Mouse (Mus musculus) liver, embryonic 12.5 days (tissue): ENCODE data around the gene Tk2. TPM values are rescaled to one million over a fixed set of nuclear protein-coding genes. Genes with fewer than 3 reads are reported as not detected.

ENCODE experiments used
- polyA plus RNA-seq: library from polyadenylated mRNA; unstranded; fragments of >200 nt; fragmentation: Nextera tagmentation; extraction: Ambion mirVana; gene quantifications from 2 replicates; pipeline ENCODE4 v1.2.1, GENCODE M21; 2016

Tk2 gene
- polyA plus RNA-seq, 1 experiment from 2014 or later, result 9.1 TPM

Other genes with a start within 250 kb of the Tk2 start
- 9.4 and 9.9 TPM in 2 replicates for gene Cdh5, start 146.9 kb downstream of the Tk2 start, polyA plus RNA-seq
- 0.06 TPM in 1 of 2 replicates, not detected in the other for gene Bean1, start 78.1 kb downstream of the Tk2 start, polyA plus RNA-seq
- 20.6 and 21.6 TPM in 2 replicates for gene Cklf, start 2.3 kb upstream of the Tk2 start, polyA plus RNA-seq
- not detected in 2 replicates for gene Cmtm2a, start 44.6 kb upstream of the Tk2 start, polyA plus RNA-seq
- gene Gm45711, start 61.5 kb upstream of the Tk2 start, polyA plus RNA-seq, result not detected in 2 replicates
- not detected in 2 replicates for gene Cmtm1, start 61.6 kb upstream of the Tk2 start, polyA plus RNA-seq
- not detected in 2 replicates for gene Gm11020, start 73.0 kb upstream of the Tk2 start, polyA plus RNA-seq
- not detected in 2 replicates for gene Cmtm2b, start 73.7 kb upstream of the Tk2 start, polyA plus RNA-seq
- 34.5 and 34.8 TPM in 2 replicates for gene Cmtm3, start 90.9 kb upstream of the Tk2 start, polyA plus RNA-seq
- gene Cmtm4, start 147.2 kb upstream of the Tk2 start, polyA plus RNA-seq, result 0.67 and 0.68 TPM in 2 replicates
- gene Dync1li2, start 194.5 kb upstream of the Tk2 start, polyA plus RNA-seq, result 22.8 and 25.2 TPM in 2 replicates